Mouse (Mus musculus): ENCODE measurements around the gene Nt5c. TPM values are rescaled to one million over a fixed set of nuclear protein-coding genes. Genes with fewer than 3 reads are reported as not detected.
"Not testable (repeated sequence)": the region's sequence is repeated elsewhere in the genome, so short reads cannot be mapped to it uniquely, and the experiment has no call there.

Gene Nt5c
- total RNA-seq, 2 experiments from 2014 or later: 64.1 to 105 TPM

DNA sequence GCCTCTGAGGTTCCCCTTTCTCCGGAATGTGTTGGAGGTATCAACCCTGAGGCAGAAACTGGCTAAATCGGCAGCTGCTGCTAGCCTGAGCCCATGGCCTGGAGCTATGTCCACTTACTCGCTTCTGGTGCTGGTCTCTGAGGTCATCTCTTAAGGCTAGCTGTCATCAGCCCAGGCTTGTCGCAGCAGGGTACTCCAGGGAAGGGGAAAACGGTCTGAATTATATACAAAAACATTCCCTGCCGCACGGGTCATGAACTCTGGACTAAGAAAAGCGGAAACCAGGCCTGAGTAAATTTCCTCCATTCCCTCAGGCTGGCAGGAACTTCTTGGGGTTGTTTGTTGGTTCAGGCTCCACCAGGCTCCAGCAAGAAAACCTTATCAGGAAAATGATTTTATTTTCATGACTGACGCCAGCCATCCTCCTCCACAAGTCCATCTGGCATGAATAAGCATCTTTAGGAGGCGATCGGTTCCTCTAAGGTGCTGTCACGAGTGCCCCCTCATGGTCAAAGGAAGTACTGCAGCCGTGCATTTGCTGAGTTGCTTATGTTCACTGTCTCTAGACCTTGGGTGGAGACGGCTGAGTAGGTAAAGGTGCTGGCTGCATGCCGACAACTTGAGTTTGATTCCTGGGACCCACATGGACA lies 17.9 kb downstream of the Nt5c start:
- ATAC-seq (replicated peaks; ENCODE audit: poor library complexity): peak; percentile 81

DNA sequence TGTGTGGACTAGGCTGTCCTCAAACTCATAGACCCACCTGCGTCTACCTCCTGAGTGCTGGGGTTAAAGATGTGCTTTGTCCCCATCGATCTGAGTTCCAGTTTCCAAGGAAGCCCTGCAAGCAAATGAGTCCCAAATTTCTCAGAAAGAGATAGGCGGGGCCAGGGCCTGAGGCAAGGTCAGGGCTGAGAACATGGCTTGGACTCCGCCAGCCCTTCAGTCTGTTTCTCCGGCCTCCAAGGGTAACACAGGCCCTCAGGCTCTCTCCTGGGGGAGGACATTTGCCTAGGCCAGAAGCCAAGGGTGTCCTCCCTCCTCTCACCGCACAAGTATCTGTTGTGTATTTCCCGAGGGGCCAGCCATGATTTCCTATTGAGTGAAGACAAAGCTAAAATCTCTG lies 19.5 kb downstream of the Nt5c start:
- ATAC-seq (replicated peaks; ENCODE audit: poor library complexity): no peak

DNA sequence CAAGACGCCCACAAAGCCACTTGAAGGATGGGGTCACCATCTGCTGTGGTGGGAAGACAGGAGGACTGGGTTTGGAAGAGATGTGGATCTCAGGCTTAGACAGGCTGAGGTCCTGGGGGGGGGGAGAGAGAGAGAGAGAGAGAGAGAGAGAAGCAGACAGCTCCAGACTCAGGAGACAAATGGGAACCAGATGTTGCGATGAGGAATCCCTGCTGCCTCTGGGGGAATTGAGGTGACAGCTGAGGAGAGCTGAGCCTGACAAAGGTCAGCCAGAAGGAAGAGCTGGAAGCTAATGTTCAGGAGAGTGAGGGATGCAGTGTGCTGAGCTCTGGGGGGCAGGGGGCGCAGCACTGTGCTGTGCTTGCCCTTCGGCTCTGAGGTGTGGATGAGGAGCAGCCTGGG lies 24.4 kb downstream of the Nt5c start:
- no peak for ATAC-seq (replicated peaks; ENCODE audit: poor library complexity)

DNA sequence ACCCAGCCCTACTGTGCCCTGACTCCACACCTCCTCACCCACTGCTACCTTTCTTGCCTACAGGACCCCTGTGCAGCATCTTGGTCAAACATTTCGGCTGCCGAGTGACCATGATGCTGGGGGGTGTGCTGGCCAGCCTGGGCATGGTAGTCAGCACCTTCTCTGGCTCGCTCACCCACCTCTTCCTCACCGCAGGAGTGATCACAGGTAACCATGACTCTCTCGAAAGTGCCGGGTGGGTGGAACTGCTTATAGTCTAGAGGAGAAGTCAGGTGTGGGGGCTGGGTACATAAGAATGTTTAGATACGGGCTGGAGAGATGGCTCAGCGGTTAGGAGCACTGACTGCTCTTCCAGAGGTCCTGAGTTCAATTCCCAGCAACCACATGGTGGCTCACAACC lies 26.8 kb downstream of the Nt5c start:
- ATAC-seq (replicated peaks; ENCODE audit: poor library complexity): no peak

DNA sequence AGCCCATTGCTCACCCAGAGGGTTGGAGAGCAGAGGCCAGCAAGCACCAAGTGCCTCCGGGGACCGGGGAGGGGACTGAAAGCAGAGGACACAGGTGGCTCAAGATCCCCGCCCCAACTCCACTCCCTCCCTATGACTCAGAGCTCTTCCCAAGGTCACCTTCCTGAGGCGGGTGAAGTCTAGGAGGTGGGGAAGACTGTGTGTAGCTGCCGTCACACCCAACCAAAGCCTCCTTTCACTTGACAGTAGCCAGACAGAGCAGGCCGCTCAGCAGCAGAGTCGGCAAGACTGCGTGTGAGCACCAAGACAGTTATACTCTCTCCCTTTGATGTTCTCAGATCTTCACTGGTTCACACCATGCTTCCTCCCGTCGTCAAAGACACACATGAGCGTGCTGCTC lies 28.3 kb downstream of the Nt5c start:
- no peak for ATAC-seq (replicated peaks; ENCODE audit: poor library complexity)

DNA sequence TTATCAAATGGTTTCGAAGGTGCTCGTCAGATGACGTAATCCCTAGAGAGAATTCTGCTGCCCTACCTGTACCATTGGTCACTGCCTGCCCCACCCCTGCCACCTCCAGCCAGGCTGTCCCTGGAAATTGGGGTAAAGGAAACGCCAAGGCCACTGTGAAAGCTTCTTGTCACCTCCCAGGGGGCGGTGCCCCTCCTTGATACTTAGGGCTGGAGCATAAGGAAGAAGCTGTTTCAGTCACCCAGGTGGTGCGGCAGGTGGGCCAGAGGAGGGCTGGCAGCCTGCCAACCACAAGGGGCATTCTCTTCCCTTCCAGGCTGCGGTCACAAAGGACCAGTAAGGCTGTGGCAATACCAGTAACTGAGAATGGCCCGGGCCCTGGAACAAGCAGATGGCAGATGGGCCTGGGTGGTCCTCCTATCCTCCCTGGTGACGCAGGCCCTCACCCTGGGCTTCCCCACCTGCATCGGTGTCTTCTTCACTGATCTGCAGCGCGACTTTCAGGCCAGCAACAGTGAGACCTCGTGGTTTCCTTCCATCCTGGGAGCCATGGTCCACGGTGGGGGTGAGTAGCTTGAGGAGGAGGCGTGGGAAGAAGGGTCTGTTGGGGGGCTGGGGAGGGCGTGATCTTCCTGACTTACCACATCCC lies 29.3 kb downstream of the Nt5c start, which contains the start of gene Slc16a5:
Gene Slc16a5 (plus strand): TSS at position 232 of the 649 bp plus-strand sequence.
- no peak for ATAC-seq (replicated peaks; ENCODE audit: poor library complexity)

DNA sequence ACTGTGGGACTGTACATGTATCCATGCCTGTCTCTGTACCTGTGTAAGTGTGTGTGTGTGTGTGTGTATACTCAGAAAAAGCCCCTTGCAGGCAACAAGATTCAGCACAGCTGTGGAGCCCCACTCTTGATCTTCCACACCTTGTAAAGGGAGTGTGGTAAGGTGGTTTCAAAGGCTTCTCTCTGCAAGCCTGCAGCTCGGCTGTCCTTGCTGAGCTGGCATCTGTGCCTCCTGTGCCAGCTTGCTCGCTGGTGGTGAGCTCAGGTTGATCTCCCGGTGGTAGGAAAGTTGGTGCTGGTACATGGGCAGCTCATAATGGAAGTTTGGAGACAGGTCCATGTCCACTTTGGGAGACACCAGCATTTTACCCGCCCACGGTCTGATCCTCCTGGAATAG lies 29.8 kb downstream of the Nt5c start:
- ATAC-seq (replicated peaks; ENCODE audit: poor library complexity): no peak

DNA sequence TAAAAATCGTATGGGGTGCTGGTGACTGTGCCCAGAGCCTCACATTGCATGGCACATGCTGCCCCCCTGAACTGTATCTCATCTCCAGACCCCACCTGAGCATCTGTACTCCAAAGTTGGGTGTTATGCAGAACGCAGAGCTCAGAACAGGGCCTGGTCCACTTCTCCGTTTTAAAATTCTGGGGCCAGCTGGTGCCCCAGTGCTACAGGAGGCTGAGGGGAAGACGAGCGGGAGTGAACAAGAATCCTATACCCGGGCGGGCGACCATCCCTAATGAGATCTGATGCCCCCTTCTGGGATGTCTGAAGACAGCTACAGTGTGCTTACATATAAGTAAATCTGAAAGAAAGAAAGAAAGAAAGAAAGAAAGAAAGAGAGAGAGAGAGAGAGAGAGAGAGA lies 30.7 kb downstream of the Nt5c start:
- ATAC-seq (replicated peaks; ENCODE audit: poor library complexity): no peak

DNA sequence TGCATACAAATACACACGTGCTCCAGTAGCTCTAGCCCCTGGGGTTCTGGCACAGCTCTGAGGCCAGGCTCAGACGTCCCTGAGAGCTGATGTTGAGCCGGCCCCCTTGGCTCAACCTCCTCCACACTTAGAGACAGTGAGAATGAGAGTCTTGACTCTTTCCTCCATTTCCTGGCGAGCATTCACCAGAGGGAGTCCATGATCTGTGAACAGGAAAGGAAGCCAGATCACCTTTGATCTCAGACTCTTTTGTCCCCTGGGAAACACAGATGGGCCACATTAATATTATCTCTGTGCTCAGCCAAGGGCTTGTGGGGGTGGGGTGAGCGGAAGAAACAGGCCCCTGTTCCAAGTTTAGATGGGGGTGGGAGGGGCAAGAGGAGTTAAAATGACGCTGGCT lies 34.3 kb downstream of the Nt5c start:
- no peak for ATAC-seq (replicated peaks; ENCODE audit: poor library complexity)

DNA sequence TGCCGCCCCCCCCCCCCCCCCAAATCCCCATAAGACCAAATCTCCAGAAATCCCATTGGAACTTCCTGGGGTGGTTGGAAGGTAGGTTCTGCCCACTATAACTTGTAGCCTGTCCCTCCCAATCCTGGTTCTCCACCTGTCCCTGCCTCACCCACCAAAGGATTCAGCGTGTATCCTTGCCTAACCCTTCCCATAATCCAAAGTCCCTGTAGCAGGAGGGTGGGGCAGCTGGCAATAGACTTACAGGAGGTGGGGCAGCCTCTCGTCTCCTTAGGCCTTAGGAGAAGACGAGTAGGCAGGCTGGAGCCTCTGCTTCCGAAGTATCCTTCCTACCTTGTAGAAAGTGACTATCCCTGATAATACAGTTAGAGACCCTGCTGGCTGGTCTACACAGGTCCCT lies 35.5 kb downstream of the Nt5c start:
- no peak for ATAC-seq (replicated peaks; ENCODE audit: poor library complexity)

DNA sequence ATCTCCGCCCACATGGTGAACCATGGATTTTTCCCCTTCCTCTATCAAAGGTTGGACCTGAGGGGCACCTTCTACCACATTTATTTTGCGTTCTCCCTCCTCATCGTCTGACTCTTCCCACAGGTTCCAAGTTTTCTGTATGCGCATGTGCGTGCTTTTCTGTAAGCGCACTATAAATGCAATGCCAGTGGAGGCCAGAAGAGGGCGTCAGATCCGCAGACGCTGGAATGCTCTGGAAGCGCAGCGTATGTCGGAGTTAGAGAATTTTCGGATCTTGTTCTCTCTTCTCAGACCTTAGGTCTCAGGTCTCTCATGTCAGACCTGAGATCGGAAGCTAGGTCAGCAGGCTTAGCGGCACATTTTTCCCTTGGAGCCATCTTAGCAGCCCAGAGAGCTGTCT lies 36.0 kb downstream of the Nt5c start:
- no peak for ATAC-seq (replicated peaks; ENCODE audit: poor library complexity)

DNA sequence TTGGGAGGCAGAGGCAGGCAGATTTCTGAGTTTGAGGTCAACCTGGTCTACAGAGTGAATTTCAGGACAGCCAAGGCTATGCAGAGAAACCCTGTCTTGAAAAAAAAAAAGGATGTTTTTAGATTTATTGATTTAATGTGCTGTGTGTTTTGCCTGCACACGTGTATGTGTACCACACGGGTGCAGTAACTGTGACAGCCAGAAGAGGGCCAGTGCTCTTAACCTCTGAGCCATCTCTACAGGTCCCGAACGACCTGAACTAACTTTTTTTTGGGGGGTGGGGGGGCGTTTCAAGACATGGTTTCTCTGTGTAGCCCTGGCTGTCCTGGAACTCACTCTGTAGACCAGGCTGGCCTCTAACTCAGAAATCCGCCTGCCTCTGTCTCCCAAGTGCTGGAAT lies 36.8 kb downstream of the Nt5c start:
- ATAC-seq (replicated peaks; ENCODE audit: poor library complexity): not testable (repeated sequence)

DNA sequence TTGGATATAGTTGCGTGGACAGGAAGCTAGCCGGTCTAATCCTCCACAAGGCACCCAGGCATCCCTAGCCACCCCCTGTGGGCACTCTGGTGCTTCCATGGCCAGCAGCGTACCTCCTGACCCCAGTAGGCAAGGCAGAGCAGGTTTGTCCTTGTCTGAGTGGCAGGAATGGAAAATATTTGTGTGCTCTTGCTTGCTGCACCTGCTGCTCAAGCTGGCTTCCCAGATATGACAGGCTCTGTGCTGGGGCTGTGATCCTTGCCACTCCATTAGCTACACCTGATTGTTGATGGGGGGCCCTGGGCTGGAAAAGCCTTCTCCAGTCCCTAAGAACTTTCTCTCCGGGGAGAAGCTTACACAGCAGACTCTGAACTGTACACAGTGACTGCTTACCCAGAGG lies 38.4 kb downstream of the Nt5c start:
- ATAC-seq (replicated peaks; ENCODE audit: poor library complexity): no peak

DNA sequence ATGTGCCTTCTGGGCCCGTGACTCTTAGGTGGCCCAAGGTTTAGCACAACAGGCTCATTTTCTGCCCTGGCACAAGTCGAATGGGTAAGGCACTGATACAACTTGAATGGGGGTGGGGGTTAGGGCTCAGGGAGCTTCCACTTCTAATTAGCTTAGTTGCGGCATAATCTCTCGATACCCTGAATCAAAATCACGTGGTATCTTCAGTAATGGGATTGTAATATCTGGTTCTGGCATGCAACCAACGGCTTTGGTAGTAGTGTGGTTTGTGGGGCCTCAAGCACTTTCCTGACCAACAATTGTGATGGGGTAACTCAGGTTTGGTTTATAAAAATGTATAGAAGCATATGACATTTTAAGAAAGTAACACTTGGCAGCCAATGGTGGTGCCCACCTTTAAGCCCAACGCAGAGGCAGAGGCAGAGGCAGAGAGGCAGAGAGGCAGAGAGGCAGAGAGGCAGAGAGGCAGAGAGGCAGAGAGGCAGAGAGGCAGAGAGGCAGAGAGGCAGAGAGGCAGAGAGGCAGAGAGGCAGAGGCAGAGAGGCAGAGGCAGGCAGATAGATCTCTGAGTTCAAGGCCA lies 39.3 kb downstream of the Nt5c start:
- peak; percentile 31 for ATAC-seq (replicated peaks; ENCODE audit: poor library complexity)

DNA sequence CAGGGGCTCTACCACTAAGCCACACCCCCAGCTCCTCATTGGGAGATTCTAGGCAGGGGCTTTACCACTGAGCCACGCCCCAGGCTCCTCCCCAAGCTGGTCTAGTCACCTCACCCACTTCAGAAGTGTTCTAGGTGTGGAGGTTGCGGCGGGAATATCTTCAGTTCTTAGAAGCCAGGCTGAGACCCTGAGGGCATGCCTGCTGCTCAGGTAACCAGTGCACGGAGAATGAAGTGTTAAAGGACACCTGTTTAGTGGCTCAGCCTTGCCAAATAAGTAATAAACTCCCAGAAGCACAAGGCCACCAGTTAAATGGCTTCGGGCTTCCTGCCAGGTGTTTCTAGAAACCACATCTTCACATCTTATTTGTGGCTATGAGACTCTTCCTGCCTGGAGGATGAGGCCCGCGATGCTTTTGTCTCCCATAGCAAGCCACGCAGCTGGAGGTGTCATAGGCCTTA lies 39.9 kb downstream of the Nt5c start:
- peak; percentile 23 for ATAC-seq (replicated peaks; ENCODE audit: poor library complexity)

DNA sequence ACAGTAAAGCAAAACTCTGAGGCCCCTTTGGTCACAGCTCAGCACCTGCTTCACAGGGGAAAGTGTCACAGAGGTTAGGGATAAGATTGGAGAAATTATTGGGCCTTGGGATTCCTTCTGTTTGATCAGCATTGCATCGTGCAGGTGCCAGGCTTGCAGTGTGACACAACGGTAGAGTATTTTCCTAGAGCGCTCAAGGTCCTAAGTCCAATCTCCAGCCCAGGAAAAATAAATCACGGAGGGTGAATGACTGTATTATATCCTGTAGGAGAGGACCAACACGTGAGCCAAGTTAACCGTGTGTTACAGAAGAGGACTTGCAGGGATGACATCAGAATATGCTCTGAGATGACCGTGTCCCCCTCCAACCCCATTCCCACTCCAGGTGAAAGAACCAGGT lies 41.5 kb downstream of the Nt5c start:
- ATAC-seq (replicated peaks; ENCODE audit: poor library complexity): no peak

DNA sequence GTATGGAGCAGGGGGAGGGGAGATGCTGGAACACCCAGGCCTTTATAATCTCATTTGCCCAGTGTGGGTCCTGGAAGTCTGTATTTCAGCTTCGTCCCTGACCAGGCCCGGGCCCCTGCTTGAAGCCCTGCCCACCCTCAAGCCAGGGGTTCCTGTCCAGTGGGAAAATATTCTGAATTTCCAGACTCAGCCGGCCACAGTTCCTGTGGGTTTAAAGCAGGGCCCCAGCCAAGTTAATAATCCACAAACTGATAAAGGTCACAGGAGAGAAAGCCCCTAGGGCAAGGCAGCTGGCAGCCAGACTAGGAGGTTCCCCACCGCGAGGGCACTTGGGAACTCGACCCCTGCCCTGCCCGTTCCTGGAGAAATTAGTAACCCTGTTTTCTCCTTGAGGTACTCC lies 42.7 kb downstream of the Nt5c start:
- no peak for ATAC-seq (replicated peaks; ENCODE audit: poor library complexity)

DNA sequence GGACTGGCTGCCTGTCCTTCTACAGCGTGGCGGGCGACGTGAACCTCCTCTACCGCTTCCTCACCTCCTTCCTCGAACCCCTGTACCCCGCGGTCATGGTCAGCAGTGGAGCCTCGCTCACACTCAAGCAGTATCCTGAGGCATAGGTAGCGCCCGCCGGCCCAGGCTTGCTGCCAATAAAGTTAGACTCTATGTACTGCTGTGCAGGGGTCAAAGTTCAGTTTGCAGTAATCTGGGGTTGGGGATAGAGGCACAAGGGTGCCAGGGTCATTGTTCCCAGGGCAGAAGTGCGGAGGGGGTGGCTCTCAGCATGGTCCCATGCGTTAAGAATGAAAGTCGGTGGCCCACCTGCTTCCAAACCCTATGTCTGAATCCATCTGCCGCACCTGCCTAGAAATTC lies 43.6 kb downstream of the Nt5c start:
- no peak for ATAC-seq (replicated peaks; ENCODE audit: poor library complexity)

DNA sequence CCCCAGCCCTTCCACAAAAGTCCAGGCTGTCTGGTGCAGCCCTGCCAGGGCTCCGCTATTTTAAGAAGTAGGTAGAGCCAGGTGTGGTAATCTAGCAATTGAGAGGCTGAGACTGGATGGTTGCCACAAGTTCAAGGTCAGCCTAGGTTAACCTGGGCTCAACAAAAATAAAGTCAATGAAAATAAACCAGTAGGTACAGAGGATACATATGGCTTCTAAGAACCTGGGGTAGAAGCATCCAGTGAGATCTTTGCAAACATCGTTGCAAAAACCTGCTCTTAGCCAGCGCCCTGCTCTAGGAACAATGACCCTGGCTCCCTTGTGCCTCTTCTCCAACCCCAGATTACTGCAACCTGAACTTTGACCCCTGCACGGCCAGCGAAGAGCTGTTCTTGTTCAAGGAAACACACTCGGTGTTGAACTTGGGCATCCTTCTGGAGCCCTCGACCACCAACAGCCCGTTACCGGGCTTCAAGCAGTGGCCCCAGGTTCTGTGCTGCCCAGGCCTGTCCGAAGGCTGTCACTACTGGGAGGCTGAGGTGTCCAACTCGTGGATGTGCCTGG lies 44.3 kb downstream of the Nt5c start:
- no peak for ATAC-seq (replicated peaks; ENCODE audit: poor library complexity)

DNA sequence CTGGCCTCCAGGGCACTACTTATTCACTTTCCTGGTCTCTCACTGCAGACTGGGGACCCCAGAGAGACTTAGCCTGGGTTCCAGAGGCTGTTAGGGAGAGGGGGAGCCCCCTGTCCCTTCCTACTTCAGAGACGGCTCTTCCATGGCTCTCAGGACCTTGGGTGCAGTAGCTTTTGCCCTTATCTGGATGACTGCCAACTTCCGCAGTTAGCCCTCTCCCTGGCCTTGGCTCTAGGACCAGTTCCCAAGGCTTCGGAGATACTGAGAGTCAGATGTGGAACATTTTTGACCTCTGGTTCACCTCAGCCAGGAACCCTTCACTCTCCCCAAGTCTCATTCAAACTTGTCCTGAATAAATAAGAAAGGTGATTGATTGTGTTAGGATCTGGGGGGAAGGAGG lies 44.8 kb downstream of the Nt5c start:
- ATAC-seq (replicated peaks; ENCODE audit: poor library complexity): no peak

DNA sequence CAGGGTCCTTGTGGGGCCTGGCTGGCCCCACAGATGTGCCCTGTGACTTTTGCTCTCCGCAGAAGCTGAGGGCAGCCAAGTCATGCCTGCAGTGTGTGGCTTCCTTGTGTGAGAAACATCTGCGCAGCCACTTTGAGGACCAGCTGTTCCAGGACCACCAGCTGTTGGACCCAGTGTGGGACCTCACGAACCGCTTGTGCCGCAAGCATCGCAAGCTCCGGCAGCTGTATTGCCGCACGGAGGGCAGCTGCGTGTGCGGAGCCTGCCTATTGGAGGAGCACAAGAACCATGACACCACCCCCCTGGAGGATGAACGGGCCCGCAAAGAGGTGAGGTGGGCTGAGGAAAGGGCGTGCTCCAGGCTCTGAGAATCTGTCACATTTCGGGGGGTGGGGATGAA lies 50.2 kb downstream of the Nt5c start:
- ATAC-seq (replicated peaks; ENCODE audit: poor library complexity): no peak

Measured in megakaryocyte progenitor cell, adult 5-6 weeks (primary cell).